Mouse (Mus musculus): ENCODE results near the gene Rnf17.

DNA sequence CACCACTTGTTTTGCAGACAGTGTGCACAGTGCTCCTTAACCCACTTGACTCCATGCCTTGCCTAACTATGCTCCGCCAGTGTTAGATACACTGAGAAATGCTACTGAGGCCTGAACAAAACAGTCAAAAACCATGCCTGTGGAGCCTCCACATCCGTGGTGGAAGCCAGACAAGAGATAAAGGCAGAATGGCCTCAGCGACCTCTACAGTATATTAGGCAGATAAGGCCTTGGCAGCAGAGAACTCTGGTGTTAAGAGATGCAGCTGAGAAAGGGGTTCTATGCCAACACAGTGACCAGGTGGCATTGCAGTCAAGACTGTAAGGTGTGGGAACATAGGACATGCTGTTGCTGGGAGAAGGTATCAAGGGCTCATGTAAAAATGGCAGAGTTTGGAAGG is 104.4 kb downstream of the Rnf17 start:
- TF ChIP-seq POLR2A (IDR thresholded peaks at IDR 0.05; ENCODE audit: control insufficient read depth, extremely low read depth, insufficient read depth, low read length, poor library complexity), result no peak
- TF ChIP-seq CTCF (IDR thresholded peaks at IDR 0.05; ENCODE audit: borderline replicate concordance, control insufficient read depth, extremely low read depth, insufficient read depth, low read length, poor library complexity), result no peak
